Mouse (Mus musculus) cerebellum, adult 9-10 months (tissue): ENCODE data around the gene Kcnt2.

Experiments
- DNase-seq: peaks from one replicate; pipeline ENCODE4 v3.0.0; 2022

Kcnt2 gene

GRCm38 (mm10) chr1:140245876-140246597 lies at the start of gene Kcnt2:
TSS of gene Kcnt2 (plus strand) at chr1:140246158.
- no peak for DNase-seq

- no peak for DNase-seq
These were observed 40.6 kb upstream of the Kcnt2 start for GRCm38 (mm10) chr1:140205329-140205728.

- DNase-seq: no peak
These were observed 20.7 kb upstream of the Kcnt2 start for GRCm38 (mm10) chr1:140225221-140225620.

GRCm38 (mm10) chr1:140226673-140227072 lies 19.3 kb upstream of the Kcnt2 start:
- no peak for DNase-seq

- no peak for DNase-seq
These were observed 493 bp upstream of the Kcnt2 start for GRCm38 (mm10) chr1:140245465-140245864.

- DNase-seq: no peak
These were observed 18.7 kb downstream of the Kcnt2 start for GRCm38 (mm10) chr1:140264696-140265095.

GRCm38 (mm10) chr1:140266047-140266446 lies 20.1 kb downstream of the Kcnt2 start:
- no peak for DNase-seq

- no peak for DNase-seq
These were observed 20.8 kb downstream of the Kcnt2 start for GRCm38 (mm10) chr1:140266643-140267286.

GRCm38 (mm10) chr1:140267288-140267687 lies 21.3 kb downstream of the Kcnt2 start:
- no peak for DNase-seq

- DNase-seq: no peak
These were observed 27.7 kb downstream of the Kcnt2 start for GRCm38 (mm10) chr1:140273624-140274023.

GRCm38 (mm10) chr1:140275813-140276212 lies 29.9 kb downstream of the Kcnt2 start:
- DNase-seq: no peak

GRCm38 (mm10) chr1:140293140-140293539 lies 47.2 kb downstream of the Kcnt2 start:
- DNase-seq: no peak

GRCm38 (mm10) chr1:140295482-140295881 lies 49.5 kb downstream of the Kcnt2 start:
- DNase-seq: no peak

GRCm38 (mm10) chr1:140304244-140304643 lies 58.3 kb downstream of the Kcnt2 start:
- no peak for DNase-seq

- DNase-seq: no peak
These were observed 59.4 kb downstream of the Kcnt2 start for GRCm38 (mm10) chr1:140305344-140305743.

- DNase-seq: no peak
These were observed 60.4 kb downstream of the Kcnt2 start for GRCm38 (mm10) chr1:140306339-140306738.

- DNase-seq: no peak
These were observed 64.8 kb downstream of the Kcnt2 start for GRCm38 (mm10) chr1:140310739-140311138.

GRCm38 (mm10) chr1:140325088-140325487 lies 79.1 kb downstream of the Kcnt2 start:
- DNase-seq: no peak

- no peak for DNase-seq
These were observed 80.8 kb downstream of the Kcnt2 start for GRCm38 (mm10) chr1:140326709-140327108.

- no peak for DNase-seq
These were observed 87.7 kb downstream of the Kcnt2 start for GRCm38 (mm10) chr1:140333702-140334101.

- DNase-seq: no peak
These were observed 92.5 kb downstream of the Kcnt2 start for GRCm38 (mm10) chr1:140338417-140338816.

GRCm38 (mm10) chr1:140339368-140339767 lies 93.4 kb downstream of the Kcnt2 start:
- DNase-seq: no peak

GRCm38 (mm10) chr1:140364787-140365186 lies 118.8 kb downstream of the Kcnt2 start:
- no peak for DNase-seq

- DNase-seq: no peak
These were observed 127.6 kb downstream of the Kcnt2 start for GRCm38 (mm10) chr1:140373532-140373931.

- no peak for DNase-seq
These were observed 132.8 kb downstream of the Kcnt2 start for GRCm38 (mm10) chr1:140378791-140379190.
